Mouse (Mus musculus): ENCODE data around the gene Phf21a. TPM values are rescaled to one million over a fixed set of nuclear protein-coding genes. Genes with fewer than 3 reads are reported as not detected.

Phf21a gene
- total RNA-seq, 2 experiments from 2014 or later: 32.6 to 33.6 TPM

DNA sequence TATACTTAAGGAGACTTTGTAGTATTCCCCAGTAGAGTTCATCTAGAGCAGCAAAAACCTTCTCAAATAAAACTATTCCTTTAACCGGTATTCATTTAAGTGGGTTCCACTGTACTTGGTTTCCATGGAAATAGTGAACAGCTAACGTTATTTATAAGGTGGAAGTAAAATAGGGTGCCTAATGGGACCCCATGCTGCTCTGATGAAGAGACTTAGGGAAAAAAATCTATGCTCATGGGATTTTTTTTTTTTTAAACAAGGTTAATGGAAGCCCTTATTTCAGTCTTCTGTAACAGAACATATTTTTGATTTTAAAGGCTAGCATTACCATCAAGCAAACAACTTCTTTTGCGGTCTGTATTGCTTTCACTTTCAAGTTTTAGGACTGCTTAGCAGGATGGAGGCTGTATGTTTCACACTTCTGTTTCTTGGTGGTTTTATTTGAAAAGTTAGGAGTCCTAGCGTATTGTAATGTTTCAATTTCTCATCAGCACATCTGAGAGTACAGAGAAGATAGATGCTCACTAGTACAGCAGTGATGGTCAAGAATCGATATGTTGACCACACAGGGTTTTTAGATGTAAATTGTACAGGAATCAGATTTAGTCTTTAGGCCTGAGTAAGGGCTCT lies 112.2 kb downstream of the Phf21a start:
- intact Hi-C loops (cut with DNase I): no loop called here
- DNase-seq: no peak

DNA sequence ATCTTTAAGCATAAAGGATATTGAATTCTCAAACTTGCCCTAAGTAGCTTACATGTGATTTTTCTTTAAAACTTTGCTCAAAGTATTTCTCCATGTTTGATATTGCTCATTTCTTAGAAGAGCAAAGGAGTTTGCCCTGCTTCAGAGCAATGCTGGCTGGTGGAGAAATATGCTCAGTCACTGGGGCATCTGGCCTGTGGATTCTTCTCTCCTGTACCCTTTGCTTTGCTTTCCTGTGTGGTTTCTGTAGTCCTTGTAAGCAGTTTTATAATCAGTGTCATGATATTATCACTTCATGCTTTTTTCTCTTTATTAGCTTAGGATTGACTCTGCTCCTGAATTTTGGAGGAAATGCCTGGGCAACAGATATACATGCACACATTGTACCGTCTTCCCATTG lies 117.5 kb downstream of the Phf21a start:
- intact Hi-C loops (cut with DNase I): no loop called here
- DNase-seq: no peak

DNA sequence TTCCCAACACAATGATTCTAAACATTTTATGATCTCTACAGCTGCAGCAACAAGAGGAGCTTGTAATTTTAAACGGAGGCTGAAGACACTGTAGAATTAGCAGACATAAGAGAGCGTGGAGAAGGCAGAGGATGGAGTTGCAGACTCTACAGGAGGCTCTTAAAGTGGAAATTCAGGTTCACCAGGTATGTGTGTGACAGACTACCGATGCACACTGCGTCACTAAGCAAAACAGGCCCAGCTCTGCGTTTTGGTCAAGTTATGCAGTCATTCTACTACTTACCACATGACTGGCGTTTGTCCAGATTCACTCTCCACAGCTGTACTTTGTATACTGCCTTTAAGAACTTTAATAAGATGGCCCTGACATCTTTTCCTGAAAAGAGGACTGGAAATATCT lies 128.5 kb downstream of the Phf21a start:
- DNase-seq: no peak
- intact Hi-C loops (cut with DNase I): no loop called here

DNA sequence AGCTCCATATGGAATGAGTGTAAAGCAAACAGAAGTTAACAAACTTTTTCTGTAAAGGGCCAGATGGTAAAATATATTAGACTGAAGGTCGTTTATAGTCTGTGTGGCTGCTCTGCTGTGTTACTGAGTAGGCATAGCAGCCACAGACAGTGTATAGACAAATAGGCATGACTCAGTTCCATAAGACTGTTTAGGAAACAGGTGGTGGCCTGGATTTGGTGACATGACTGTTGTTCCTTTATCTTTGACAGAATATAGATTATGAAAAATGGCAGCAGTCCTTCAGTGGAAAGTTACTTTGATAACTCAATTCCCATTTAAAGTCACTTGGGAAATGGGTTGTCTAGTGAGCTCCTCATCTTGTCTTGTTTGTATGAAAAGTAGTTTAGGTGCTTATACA lies 132.7 kb downstream of the Phf21a start:
- intact Hi-C loops (cut with DNase I): no loop called here
- no peak for DNase-seq

DNA sequence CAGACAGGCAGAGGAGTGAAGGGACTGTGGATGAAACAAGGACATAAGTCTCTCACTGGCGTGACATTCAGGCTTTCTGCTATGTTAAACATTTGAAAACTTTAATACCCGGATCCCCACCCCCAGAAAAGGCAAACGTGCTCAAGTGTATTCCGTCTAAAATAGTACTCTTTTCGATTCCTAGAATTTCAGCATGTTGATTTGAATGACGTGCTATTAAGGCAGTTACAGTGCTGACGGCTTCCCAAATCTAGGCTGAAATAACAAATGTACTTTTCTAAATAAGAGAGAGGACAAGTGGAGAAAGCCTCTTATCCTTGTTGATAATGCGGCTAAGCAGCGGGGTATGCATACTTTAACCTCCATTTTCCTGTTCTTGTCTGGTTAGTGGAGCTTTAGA lies 137.1 kb downstream of the Phf21a start:
- intact Hi-C loops (cut with DNase I): no loop called here

DNA sequence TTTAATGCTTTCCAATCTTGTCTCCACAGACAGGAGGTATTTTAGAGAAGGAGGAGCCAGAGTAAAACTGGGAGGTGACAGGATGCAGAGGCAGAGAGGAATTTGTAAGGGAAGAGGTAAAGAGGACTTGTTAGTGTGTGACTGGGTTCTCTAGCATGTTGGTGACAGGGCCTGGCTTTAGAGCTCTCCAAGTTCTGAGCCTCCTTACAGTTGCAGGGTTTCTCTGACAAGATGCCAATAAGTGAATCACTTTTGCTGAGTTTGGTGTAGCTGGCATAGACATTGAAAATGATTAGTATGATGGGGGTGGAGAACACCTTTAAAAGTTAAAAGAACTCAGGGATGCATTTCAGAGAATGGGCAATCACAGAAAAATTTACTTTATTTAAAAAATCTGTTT lies 138.8 kb downstream of the Phf21a start:
- no peak for DNase-seq
- intact Hi-C loops (cut with DNase I): no loop called here

More for the DNA sequence above, 137.1 kb downstream of the Phf21a start:
- DNase-seq: no peak

DNA sequence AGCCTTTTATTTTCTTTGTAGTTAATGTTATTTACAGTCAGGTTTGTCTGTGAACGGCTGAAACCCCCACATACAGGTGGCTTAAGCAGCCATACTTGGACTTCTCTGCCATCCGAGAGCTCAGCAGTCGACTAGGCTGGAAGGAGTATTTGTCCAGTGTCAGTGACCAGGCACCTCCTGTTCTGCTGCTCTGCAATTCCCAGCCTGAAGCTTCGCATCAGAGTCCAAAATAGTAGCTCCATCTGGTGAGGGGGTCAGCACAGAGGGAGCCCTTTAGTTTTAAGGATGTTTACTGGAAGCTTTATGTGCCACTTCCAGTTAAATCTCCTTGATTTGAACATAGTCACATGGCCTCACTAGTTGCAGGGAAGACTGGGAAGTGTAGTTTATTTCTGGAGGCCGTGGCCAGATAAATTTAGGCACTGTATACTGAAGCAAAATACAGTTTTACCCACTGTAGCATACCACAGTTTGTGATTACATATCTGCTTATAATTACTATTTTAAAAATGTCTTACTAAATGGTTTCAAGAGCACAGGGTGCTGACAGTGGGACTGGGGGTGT lies 141.9 kb downstream of the Phf21a start:
- DNase-seq: no peak
- intact Hi-C loops (cut with DNase I): no loop called here

DNA sequence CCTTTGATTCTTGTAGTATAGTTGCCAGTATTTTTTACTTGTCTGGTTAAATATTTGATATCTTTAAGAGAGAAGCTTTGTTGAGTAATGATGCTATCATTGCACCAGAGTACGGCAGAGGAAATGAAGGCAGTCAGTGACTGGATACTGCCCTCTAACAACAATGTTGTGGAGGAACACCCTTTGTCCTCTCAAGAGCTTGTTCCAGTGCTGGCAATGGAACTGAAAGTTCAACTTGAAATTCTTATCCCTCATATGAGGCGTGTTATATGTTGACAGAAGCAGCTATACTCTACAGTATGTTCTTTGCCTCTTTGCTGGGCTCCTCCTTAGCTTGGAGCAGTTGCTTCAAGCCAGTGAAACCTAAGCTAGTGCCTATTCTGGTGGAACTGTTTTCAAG lies 147.4 kb downstream of the Phf21a start:
- DNase-seq: no peak
- intact Hi-C loops (cut with DNase I): no loop called here

DNA sequence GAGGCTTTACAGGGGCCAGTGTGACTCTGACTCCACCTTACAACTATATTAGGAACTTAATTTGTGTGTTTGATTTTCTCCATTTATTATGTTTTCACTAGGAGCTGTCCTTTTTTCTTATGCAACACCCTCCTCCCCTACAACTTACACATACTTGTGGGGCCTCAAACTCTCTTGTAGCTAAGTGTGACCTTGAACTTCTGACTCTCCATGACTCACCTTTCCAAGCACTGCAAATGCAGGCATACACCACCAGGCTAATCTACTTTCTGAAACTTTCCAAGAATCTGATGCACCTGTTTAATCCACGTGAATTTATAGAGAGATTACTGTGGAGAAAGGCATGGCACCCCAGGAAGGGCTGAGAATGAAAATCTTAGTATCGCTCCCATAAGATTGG lies 147.9 kb downstream of the Phf21a start:
- intact Hi-C loops (cut with DNase I): no loop called here

DNA sequence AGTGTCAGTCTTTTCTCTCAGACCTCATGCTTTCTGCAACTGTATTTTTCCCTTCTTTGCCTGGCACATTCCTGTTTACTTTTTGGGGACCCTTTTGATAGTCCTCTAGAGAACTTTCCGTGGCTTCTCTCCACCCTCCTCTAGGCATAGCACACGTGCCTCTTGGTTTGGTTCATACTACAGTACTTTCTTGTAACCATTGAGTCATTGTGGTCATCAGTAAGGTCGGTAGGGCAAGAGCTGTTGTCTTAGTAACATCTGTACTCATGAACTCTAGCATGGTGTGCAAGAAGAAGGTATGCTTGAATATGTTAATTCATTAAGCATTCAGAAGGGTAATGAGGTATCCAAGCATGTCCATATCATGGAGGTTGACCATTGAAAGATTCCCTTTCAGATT lies 148.4 kb downstream of the Phf21a start:
- intact Hi-C loops (cut with DNase I): no loop called here
- DNase-seq: no peak

More for the DNA sequence above, 147.9 kb downstream of the Phf21a start:
- no peak for DNase-seq

DNA sequence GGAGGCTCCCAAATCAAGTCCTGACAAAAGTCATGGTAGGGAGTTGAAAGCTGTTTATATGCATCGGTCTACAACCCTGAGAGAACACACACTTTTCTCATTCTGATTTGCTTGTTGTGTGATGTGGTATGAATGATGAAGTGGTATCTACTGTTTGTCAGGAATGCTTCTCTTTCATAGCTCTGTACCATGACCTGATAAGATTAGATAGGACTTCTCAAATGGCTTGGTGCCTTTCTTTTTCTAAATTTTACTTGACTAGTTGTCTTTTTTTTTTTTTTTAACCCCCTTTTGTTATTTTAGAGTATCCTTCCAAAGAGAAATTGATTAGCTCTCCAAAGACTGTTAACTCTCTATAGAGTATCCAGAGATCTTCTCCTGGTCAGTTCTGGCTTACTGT lies 153.2 kb downstream of the Phf21a start:
- no peak for DNase-seq
- intact Hi-C loops (cut with DNase I): no loop called here

DNA sequence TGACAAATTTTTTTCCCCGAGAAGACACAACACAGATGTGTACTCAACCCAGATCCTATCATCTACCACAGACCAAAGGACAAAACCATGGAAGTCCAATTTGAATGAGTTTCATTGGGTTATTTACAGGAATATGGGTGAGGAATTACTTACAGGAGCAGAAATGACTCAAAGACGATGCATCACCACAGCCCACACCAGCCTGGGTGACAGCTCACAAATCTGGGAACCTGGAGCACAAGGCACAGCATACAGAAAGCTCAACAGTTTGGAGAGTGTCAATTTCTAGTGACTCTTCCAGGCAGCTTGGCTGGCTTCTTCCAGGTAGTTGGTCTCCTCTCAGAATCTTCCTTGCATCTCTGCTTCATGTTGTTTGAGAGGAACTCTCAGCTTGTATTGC lies 154.8 kb downstream of the Phf21a start:
- no peak for DNase-seq
- intact Hi-C loops (cut with DNase I): no loop called here

DNA sequence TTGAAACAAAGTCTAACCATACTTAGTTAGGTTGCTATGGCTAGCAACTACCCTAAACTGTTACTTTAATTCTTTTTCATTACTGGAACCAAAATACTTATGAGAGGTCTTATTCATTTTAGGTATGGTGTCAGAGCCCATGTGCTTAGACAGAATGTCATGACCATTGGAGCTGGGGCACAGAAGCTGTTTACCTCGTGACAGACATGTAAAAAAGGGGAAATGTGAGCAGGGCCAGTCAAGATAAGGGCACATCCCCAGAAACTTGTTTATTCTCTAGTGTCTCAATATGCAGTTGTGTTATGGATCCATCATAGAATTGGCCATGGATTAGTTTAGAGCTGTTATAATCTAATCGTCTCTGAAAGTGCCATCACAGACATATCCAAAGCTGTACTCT lies 157.6 kb downstream of the Phf21a start:
- no peak for DNase-seq
- intact Hi-C loops (cut with DNase I): no loop called here

DNA sequence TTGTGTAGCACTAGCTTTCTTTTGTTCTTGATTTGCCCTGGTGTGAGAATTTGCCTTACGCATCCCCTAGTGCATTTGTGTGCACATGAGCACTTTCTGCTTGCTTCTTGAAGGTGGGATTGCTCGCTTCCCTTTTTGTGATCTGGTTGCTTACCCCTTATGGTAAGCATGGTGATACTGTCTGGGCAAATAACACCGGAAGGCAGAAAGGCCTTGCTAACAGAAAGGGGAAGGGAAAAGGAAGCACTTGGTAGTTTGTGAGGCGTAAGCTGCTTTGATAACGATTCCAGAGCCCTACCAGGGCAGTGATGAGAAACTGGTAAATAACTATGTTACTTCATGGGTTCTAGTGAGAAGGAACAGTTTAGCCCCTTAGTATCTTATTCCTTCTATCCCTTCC lies 160.9 kb downstream of the Phf21a start:
- DNase-seq: no peak
- intact Hi-C loops (cut with DNase I): no loop called here

DNA sequence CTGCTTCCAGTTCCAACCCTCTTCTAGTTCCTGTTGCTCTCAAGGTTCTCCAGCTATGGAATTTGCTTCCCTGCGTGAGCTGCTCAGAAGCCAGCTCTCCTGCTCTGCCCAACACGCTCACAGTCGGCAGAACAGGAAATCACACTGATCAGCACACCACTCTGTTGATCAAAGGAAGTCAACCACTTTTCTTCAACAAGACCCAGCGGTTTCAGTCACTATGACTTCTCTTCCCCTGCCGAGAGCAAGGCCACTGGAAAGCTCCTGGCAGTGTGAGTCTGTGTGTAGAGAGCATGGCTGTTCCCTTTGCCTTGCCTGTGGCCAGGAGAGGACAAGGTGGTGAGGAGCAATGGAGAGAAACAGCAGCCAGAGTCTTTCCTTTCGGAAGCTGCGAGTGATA lies 163.2 kb downstream of the Phf21a start:
- intact Hi-C loops (cut with DNase I): no loop called here
- DNase-seq: no peak

DNA sequence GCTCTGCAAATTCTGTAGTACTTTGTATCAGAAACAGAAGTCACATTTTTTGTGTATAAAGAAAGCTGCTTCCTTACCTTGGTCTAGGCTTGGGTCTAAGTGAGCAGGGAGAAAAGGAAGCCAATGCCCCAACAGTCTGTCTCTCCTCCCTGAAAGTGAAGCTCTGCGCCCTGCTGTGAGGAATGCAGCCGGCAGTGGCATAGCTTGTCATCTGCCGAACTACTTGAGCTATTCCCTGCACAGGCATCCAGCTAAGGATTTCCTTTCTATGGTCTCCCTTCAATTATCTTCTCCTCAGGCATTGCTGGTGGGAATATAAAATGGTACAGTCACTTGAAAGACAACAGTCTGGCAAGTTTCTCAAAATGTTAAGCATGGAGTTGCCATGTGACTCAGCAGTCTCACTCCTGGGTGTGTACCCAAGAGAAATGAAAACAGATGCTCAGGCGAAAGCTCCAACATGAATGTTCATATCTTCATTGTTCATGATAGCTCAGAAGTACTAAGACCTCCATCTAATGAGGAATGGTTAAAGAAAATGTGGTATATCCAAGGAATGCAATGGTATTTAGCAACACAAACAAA lies 164.5 kb downstream of the Phf21a start:
- DNase-seq: no peak
- intact Hi-C loops (cut with DNase I): no loop called here

DNA sequence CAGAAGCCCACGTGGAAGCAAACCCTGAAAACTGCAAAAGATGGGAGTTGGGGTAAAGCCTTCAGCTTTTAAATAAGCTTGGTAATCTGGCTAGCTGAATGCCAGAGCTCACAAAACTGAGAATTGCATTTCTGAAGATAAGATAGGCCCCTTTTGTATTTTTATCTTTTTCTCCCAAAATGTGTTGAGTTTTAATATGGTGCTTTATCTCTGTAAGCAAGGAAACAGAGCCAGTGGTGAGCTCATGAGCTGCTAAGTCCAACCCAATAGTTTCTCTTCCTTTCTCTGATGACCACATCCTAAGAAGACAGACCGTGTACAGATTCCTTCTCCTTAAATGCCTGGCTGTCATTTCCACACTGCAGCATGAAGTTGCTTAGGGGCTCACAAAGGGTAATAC lies 167.0 kb downstream of the Phf21a start:
- DNase-seq: no peak
- intact Hi-C loops (cut with DNase I): no loop called here

DNA sequence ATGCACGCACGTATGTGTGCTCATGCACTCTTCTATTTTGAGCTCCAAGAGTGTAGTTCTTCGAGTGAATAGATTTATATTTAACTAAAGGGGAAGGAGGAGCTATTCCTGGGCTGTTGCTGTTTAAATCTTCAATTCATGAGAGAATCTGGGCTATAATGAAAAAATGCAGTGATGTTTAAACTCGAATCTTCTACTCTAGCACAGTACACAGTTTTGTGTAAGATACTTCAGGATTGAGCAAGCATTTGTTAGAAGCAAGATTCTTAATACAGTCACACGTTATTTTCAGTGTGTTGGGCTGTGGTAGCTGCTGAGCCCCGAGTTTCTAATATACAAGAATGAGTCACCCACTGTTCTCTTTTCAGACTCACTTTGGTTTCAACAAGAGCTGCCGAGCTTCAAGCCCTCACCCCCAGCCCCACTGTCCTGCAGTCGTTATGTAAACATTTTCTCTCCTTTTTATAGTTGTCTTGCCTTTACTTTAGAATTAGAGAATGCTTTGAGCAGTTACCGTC lies 173.2 kb downstream of the Phf21a start:
- DNase-seq: no peak
- intact Hi-C loops (cut with DNase I): no loop called here

DNA sequence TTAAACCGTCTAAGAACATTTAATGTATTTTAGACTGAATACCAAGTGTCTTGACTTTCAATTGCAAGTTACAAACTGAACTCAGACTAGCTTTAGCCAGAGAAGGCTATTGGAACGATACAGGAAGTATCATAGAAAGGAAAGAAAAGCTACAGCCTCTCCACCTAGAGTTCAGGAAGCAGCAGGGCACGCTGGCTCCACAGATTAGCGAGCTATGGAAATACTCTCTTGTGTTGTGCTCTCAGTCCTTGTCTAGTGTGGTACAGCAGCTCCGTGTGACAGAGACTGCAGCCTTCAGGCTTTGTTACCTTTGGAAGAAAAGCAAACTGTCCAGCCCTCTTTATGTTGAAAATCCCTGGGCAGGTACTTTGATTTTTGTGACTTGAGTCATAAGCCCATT lies 176.3 kb downstream of the Phf21a start:
- DNase-seq: no peak
- intact Hi-C loops (cut with DNase I): no loop called here

DNA sequence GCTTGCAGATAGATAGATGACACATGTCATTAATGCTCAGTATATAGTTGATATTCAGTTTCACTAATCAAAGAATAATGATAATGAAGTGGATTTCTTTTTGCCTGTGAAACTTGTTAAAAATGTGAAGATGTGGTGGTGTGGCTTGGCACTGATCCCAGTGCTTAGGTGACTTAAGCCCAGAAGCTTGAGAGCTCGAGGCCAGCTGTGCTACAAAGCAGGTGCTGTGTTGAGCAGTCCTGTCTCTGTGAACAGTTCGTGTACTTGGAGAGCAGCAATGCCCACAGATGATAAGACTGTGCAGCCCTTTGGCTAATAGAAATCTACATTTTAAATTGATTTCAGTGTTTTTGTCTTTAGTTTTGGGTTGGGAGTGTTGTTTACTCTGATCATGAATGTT lies 179.6 kb downstream of the Phf21a start:
- intact Hi-C loops (cut with DNase I): no loop called here
- DNase-seq: no peak

DNA sequence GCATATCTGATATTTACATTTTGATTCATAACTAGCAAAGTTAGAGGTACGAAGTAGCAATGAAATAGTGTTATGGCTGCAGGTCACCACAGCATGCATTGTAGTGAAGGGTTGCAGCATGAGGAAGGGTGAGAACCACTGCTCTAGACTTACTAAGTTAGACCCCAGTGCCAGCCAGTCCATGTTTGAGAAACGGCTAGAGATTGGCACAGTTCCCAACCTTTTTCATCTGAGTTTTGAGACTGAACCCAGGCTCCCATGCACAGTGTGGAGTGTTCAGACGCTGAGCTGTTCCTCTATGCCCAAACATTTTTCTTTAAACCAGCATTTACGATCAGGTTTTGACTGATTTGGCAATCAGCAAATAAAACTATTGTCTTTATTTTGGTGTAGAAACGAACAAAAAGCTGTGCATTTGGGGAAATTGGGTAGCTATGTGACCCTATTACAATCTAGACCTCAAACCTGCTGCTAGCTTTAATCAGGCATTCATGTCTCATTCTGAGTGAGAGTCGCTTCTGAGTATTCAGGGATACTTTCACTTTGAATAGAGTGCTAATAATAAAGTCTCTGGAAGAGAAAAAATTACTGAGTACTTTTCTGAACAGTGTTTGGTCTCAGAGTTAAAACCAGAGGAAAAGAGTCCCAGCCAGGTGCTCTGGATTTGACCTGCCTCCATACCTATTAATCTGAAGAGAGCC lies 180.3 kb downstream of the Phf21a start:
- intact Hi-C loops (cut with DNase I): no loop called here
- no peak for DNase-seq

DNA sequence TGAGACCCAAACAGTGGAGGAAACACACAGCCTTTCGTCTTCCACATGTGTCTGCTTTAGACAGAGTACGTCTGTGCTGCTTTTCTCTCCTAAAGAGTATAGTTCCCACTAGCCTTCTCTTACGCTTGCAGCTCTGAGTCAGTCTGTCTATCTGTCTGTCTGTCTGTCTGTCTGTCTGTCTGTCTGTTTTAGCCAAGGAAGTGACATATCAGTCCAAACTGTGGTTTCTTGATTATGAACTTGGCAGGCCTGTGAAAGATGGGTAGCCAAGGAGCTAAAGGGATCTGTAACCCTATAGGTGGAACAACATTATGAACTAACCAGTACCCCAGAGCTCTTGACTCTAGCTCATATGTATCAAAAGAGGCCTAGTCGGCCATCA lies 180.9 kb downstream of the Phf21a start:
- no peak for DNase-seq
- intact Hi-C loops (cut with DNase I): no loop called here
